Mouse (Mus musculus) splenic B cell, adult 2 months (primary cell): ENCODE results near the gene Rbm38.

Source experiments
- DNase-seq: peaks from one replicate; pipeline ENCODE4 v3.0.0-alpha.2; 2011; ENCODE audit warnings: low read depth, low spot score
- H3K27me3 ChIP-seq: 2 replicates; pipeline ENCODE4 v1.6.1; 2012; ENCODE audit warnings: mild to moderate bottlenecking, low read length, moderate library complexity, mixed read lengths; ENCODE audit not compliant: control insufficient read depth, poor library complexity, insufficient read depth, severe bottlenecking
- H3K36me3 ChIP-seq: 2 replicates; pipeline ENCODE4 v1.6.1; 2012; ENCODE audit warnings: mild to moderate bottlenecking, low read length, moderate library complexity, mixed read lengths; ENCODE audit not compliant: control insufficient read depth, poor library complexity, insufficient read depth, severe bottlenecking

Rbm38 gene

GRCm38 (mm10) chr2:173023966-173024365 is 3.7 kb downstream of the Rbm38 start:
- no peaks in the 10 kb centered on the region for H3K27me3 ChIP-seq
- peaks cover 6% of the 10 kb centered on the region for H3K36me3 ChIP-seq
- DNase-seq: no peak

- Histone ChIP-seq H3K27me3 (no peaks in the 10 kb centered on the region), H3K36me3 (peaks cover 7% of the 10 kb centered on the region)
- DNase-seq: no peak
Measured at GRCm38 (mm10) chr2:173024392-173024791, 4.1 kb downstream of the Rbm38 start.

GRCm38 (mm10) chr2:173024938-173025337 is 4.6 kb downstream of the Rbm38 start:
- H3K27me3 ChIP-seq: no peaks in the 10 kb centered on the region
- no peak for DNase-seq
- peaks cover 9% of the 10 kb centered on the region for H3K36me3 ChIP-seq

GRCm38 (mm10) chr2:173026286-173026685 is 6.0 kb downstream of the Rbm38 start:
- H3K27me3 ChIP-seq: no peaks in the 10 kb centered on the region
- DNase-seq: no peak
- H3K36me3 ChIP-seq: peaks cover 9% of the 10 kb centered on the region

- DNase-seq: peak; percentile 87
- H3K36me3 ChIP-seq: peaks cover 9% of the 10 kb centered on the region
- no peaks in the 10 kb centered on the region for H3K27me3 ChIP-seq
Measured at GRCm38 (mm10) chr2:173026688-173027131, 6.4 kb downstream of the Rbm38 start.

GRCm38 (mm10) chr2:173027169-173027823 is 7.0 kb downstream of the Rbm38 start:
- Histone ChIP-seq H3K27me3 (no peaks in the 10 kb centered on the region), H3K36me3 (peaks cover 9% of the 10 kb centered on the region)
- DNase-seq: no peak

GRCm38 (mm10) chr2:173027824-173028495 is 7.7 kb downstream of the Rbm38 start:
- DNase-seq: peak; percentile 72
- Histone ChIP-seq H3K27me3 (no peaks in the 10 kb centered on the region), H3K36me3 (peaks cover 11% of the 10 kb centered on the region)

- no peak for DNase-seq
- H3K27me3 ChIP-seq: no peaks in the 10 kb centered on the region
Measured at GRCm38 (mm10) chr2:173028508-173029031, 8.3 kb downstream of the Rbm38 start.

GRCm38 (mm10) chr2:173030591-173031338 is 10.5 kb downstream of the Rbm38 start:
- Histone ChIP-seq H3K27me3 (no peaks in the 10 kb centered on the region), H3K36me3 (peaks cover 12% of the 10 kb centered on the region)
- DNase-seq: peak; percentile 5

More at GRCm38 (mm10) chr2:173028508-173029031, 8.3 kb downstream of the Rbm38 start:
- H3K36me3 ChIP-seq: peaks cover 9% of the 10 kb centered on the region

- no peaks in the 10 kb centered on the region for H3K27me3 ChIP-seq
- DNase-seq: peak; percentile 30
- peaks cover 12% of the 10 kb centered on the region for H3K36me3 ChIP-seq
Measured at GRCm38 (mm10) chr2:173033531-173033930, 13.2 kb downstream of the Rbm38 start.

- Histone ChIP-seq H3K27me3 (no peaks in the 10 kb centered on the region), H3K36me3 (peaks cover 9% of the 10 kb centered on the region)
- no peak for DNase-seq
Measured at GRCm38 (mm10) chr2:173034998-173035397, 14.7 kb downstream of the Rbm38 start.

GRCm38 (mm10) chr2:173035653-173036052 is 15.4 kb downstream of the Rbm38 start:
- no peaks in the 10 kb centered on the region for H3K27me3 ChIP-seq
- DNase-seq: no peak

GRCm38 (mm10) chr2:173036055-173036454 is 15.8 kb downstream of the Rbm38 start:
- Histone ChIP-seq H3K27me3 (no peaks in the 10 kb centered on the region), H3K36me3 (peaks cover 9% of the 10 kb centered on the region)
- DNase-seq: no peak

More at GRCm38 (mm10) chr2:173035653-173036052, 15.4 kb downstream of the Rbm38 start:
- peaks cover 9% of the 10 kb centered on the region for H3K36me3 ChIP-seq

GRCm38 (mm10) chr2:173036611-173037010 is 16.3 kb downstream of the Rbm38 start:
- peaks cover 9% of the 10 kb centered on the region for H3K36me3 ChIP-seq
- DNase-seq: no peak
- H3K27me3 ChIP-seq: no peaks in the 10 kb centered on the region

GRCm38 (mm10) chr2:173037347-173037746 is 17.0 kb downstream of the Rbm38 start:
- H3K36me3 ChIP-seq: peaks cover 9% of the 10 kb centered on the region
- DNase-seq: no peak

More at GRCm38 (mm10) chr2:173037347-173037746, 17.0 kb downstream of the Rbm38 start:
- H3K27me3 ChIP-seq: no peaks in the 10 kb centered on the region
